Mouse (Mus musculus) heart, embryonic 15.5 days (tissue): Measurements from ENCODE around the gene Igfbp7. TPM values are rescaled to one million over a fixed set of nuclear protein-coding genes. Genes with fewer than 3 reads are reported as not detected.

Experiments used
- ATAC-seq: fragments of 200-750 bp; cut with Nextera tagmentation; replicated peaks from 2 replicates; pipeline ENCODE4 v1.8.0; 2017; ENCODE audit warnings: low read depth, moderate TSS enrichment; ENCODE audit not compliant: insufficient number of reproducible peaks, insufficient read depth, low FRiP score
- H3K27ac ChIP-seq: fragments of 300-500 bp; sonication (generic); 2 replicates; pipeline ENCODE4 v1.5.1; 2015; ENCODE audit warnings: mild to moderate bottlenecking, inconsistent platforms
- H3K27me3 ChIP-seq: fragments of 300-500 bp; sonication (generic); 2 replicates; pipeline ENCODE4 v1.6.1; 2015; ENCODE audit warnings: inconsistent platforms
- H3K36me3 ChIP-seq: fragments of 300-500 bp; sonication (generic); 2 replicates; pipeline ENCODE4 v1.6.1; 2015; ENCODE audit warnings: mild to moderate bottlenecking, inconsistent platforms
- H3K4me1 ChIP-seq: fragments of 300-500 bp; sonication (generic); replicated peaks from 2 replicates; pipeline ENCODE4 v1.6.1; 2015; ENCODE audit warnings: inconsistent platforms
- H3K4me2 ChIP-seq: fragments of 300-500 bp; sonication (generic); 2 replicates; pipeline ENCODE4 v1.6.1; 2015; ENCODE audit warnings: inconsistent platforms, mild to moderate bottlenecking, moderate library complexity
- H3K4me3 ChIP-seq: fragments of 300-500 bp; sonication (generic); 2 replicates; pipeline ENCODE4 v1.5.1; 2015; ENCODE audit warnings: mild to moderate bottlenecking, inconsistent platforms
- H3K9ac ChIP-seq: fragments of 300-500 bp; sonication (generic); 2 replicates; pipeline ENCODE4 v1.6.1; 2015; ENCODE audit warnings: mild to moderate bottlenecking, inconsistent platforms
- H3K9me3 ChIP-seq: fragments of 300-500 bp; sonication (generic); replicated peaks from 2 replicates; pipeline ENCODE4 v1.6.1; 2016; ENCODE audit warnings: inconsistent platforms
- WGBS: fragments of 180-500 bp; shearing (Covaris S2); methylation state at CpG from one replicate; pipeline ENCODE4 v1.1.7; 2015; ENCODE audit warnings: mixed read lengths; 5-methylcytosine and 5-hydroxymethylcytosine counted together
- polyA plus RNA-seq: library from polyadenylated mRNA; unstranded; fragments of >200 nt; fragmentation: Nextera tagmentation; extraction: Ambion mirVana; gene quantifications from 2 replicates; pipeline ENCODE4 v1.2.1, GENCODE M21; 2015

Igfbp7 gene
- polyA plus RNA-seq: 74.2 and 78.7 TPM in 2 replicates

- 5% methylated on average over 79 of the region's 101 CpGs for WGBS
- peak within 1 kb of the TSS; percentile 73 for H3K27ac ChIP-seq
- peak within 1 kb of the TSS; percentile 69 for H3K4me3 ChIP-seq
Measured at GRCm38 (mm10) chr5:77407341-77408298, at the start of gene Igfbp7. Gene Igfbp7 (minus strand): TSS chr5:77408041.

GRCm38 (mm10) chr5:77452103-77452502, 44.3 kb upstream of the Igfbp7 start:
- no peak overlapping the region for H3K27ac ChIP-seq
- H3K4me1 ChIP-seq: no peaks in the 10 kb centered on the region
- H3K4me2 ChIP-seq: no peak overlapping the region
- no peaks in the 10 kb centered on the region for H3K27me3 ChIP-seq
- H3K4me3 ChIP-seq: no peak overlapping the region
- WGBS: 66% methylated on average over 6 of the region's 6 CpGs
- no peak for ATAC-seq
- no peak overlapping the region for H3K9ac ChIP-seq
- no peaks in the 10 kb centered on the region for H3K36me3 ChIP-seq
- H3K9me3 ChIP-seq: no peaks in the 10 kb centered on the region

More at GRCm38 (mm10) chr5:77407341-77408298, at the start of gene Igfbp7:
- ATAC-seq: peak; percentile 84
- H3K9ac ChIP-seq: peak within 1 kb of the TSS; percentile 60
- no peaks in the 10 kb centered on the region for H3K36me3 ChIP-seq
- H3K4me2 ChIP-seq: peak within 1 kb of the TSS; percentile 99
- H3K9me3 ChIP-seq: no peaks in the 10 kb centered on the region
- H3K4me1 ChIP-seq: peaks cover 15% of the 10 kb centered on the region
- peaks cover 17% of the 10 kb centered on the region; the same call in 1 of the 2 replicates for H3K27me3 ChIP-seq

- H3K4me3 ChIP-seq: no peak overlapping the region
- no peak overlapping the region for H3K4me2 ChIP-seq
- no peaks in the 10 kb centered on the region for H3K27me3 ChIP-seq
- H3K9ac ChIP-seq: no peak overlapping the region
- no peak for ATAC-seq
- no peaks in the 10 kb centered on the region for H3K9me3 ChIP-seq
- H3K27ac ChIP-seq: no peak overlapping the region
- WGBS: 84% methylated on average over 7 of the region's 7 CpGs
- H3K36me3 ChIP-seq: no peaks in the 10 kb centered on the region
- no peaks in the 10 kb centered on the region for H3K4me1 ChIP-seq
Measured at GRCm38 (mm10) chr5:77449531-77449930, 41.7 kb upstream of the Igfbp7 start.

GRCm38 (mm10) chr5:77445431-77445830, 37.6 kb upstream of the Igfbp7 start:
- ATAC-seq: no peak
- Histone ChIP-seq H3K4me1 (no peaks in the 10 kb centered on the region), H3K27me3 (no peaks in the 10 kb centered on the region), H3K27ac (no peak overlapping the region), H3K9me3 (no peaks in the 10 kb centered on the region), H3K36me3 (no peaks in the 10 kb centered on the region), H3K4me3 (no peak overlapping the region), H3K4me2 (no peak overlapping the region), H3K9ac (no peak overlapping the region)
- 84% methylated on average over 4 of the region's 4 CpGs for WGBS

- no peak overlapping the region for H3K4me2 ChIP-seq
- ATAC-seq: no peak
- H3K27me3 ChIP-seq: no peaks in the 10 kb centered on the region
- no peak overlapping the region for H3K4me3 ChIP-seq
- no peaks in the 10 kb centered on the region for H3K36me3 ChIP-seq
- no peak overlapping the region for H3K27ac ChIP-seq
- 83% methylated on average over 8 of the region's 8 CpGs for WGBS
- no peak overlapping the region for H3K9ac ChIP-seq
- H3K9me3 ChIP-seq: no peaks in the 10 kb centered on the region
- no peaks in the 10 kb centered on the region for H3K4me1 ChIP-seq
Measured at GRCm38 (mm10) chr5:77443889-77444573, 36.2 kb upstream of the Igfbp7 start.

- no peaks in the 10 kb centered on the region for H3K4me1 ChIP-seq
- H3K36me3 ChIP-seq: no peaks in the 10 kb centered on the region
- WGBS: 78% methylated on average over 15 of the region's 15 CpGs
- no peak overlapping the region for H3K27ac ChIP-seq
- no peak overlapping the region for H3K4me3 ChIP-seq
- H3K4me2 ChIP-seq: no peak overlapping the region
- H3K9me3 ChIP-seq: no peaks in the 10 kb centered on the region
- ATAC-seq: no peak
- no peak overlapping the region for H3K9ac ChIP-seq
- no peaks in the 10 kb centered on the region for H3K27me3 ChIP-seq
Measured at GRCm38 (mm10) chr5:77442856-77443623, 35.2 kb upstream of the Igfbp7 start.

- no peaks in the 10 kb centered on the region for H3K9me3 ChIP-seq
- 71% methylated on average over 3 of the region's 4 CpGs for WGBS
- no peaks in the 10 kb centered on the region for H3K4me1 ChIP-seq
- no peak overlapping the region for H3K4me2 ChIP-seq
- no peak for ATAC-seq
- H3K27ac ChIP-seq: no peak overlapping the region
- no peak overlapping the region for H3K9ac ChIP-seq
- H3K36me3 ChIP-seq: no peaks in the 10 kb centered on the region
- H3K27me3 ChIP-seq: no peaks in the 10 kb centered on the region
- no peak overlapping the region for H3K4me3 ChIP-seq
Measured at GRCm38 (mm10) chr5:77436308-77436707, 28.5 kb upstream of the Igfbp7 start.

- Histone ChIP-seq H3K36me3 (no peaks in the 10 kb centered on the region), H3K9ac (no peak overlapping the region), H3K27me3 (no peaks in the 10 kb centered on the region), H3K27ac (no peak overlapping the region), H3K4me1 (no peaks in the 10 kb centered on the region), H3K4me3 (no peak overlapping the region), H3K4me2 (no peak overlapping the region), H3K9me3 (no peaks in the 10 kb centered on the region)
- no peak for ATAC-seq
- 65% methylated on average over 11 of the region's 11 CpGs for WGBS
Measured at GRCm38 (mm10) chr5:77434060-77434459, 26.2 kb upstream of the Igfbp7 start.

GRCm38 (mm10) chr5:77433561-77433960, 25.7 kb upstream of the Igfbp7 start:
- Histone ChIP-seq H3K9me3 (no peaks in the 10 kb centered on the region), H3K9ac (no peak overlapping the region), H3K27ac (no peak overlapping the region), H3K4me1 (no peaks in the 10 kb centered on the region), H3K4me3 (no peak overlapping the region), H3K36me3 (no peaks in the 10 kb centered on the region), H3K27me3 (no peaks in the 10 kb centered on the region), H3K4me2 (no peak overlapping the region)
- WGBS: 52% methylated on average over 9 of the region's 9 CpGs
- ATAC-seq: no peak

GRCm38 (mm10) chr5:77433119-77433518, 25.3 kb upstream of the Igfbp7 start:
- no peaks in the 10 kb centered on the region for H3K36me3 ChIP-seq
- H3K27ac ChIP-seq: no peak overlapping the region
- no peaks in the 10 kb centered on the region for H3K27me3 ChIP-seq
- 48% methylated on average over 3 of the region's 3 CpGs for WGBS
- no peak overlapping the region for H3K4me3 ChIP-seq
- H3K4me2 ChIP-seq: no peak overlapping the region
- ATAC-seq: no peak
- H3K4me1 ChIP-seq: no peaks in the 10 kb centered on the region
- H3K9ac ChIP-seq: no peak overlapping the region
- H3K9me3 ChIP-seq: no peaks in the 10 kb centered on the region

- Histone ChIP-seq H3K36me3 (no peaks in the 10 kb centered on the region), H3K9ac (no peak overlapping the region), H3K4me2 (no peak overlapping the region), H3K27me3 (no peaks in the 10 kb centered on the region), H3K4me3 (no peak overlapping the region), H3K4me1 (no peaks in the 10 kb centered on the region), H3K27ac (no peak overlapping the region), H3K9me3 (no peaks in the 10 kb centered on the region)
- 69% methylated on average over 2 of the region's 2 CpGs for WGBS
- ATAC-seq: no peak
Measured at GRCm38 (mm10) chr5:77432446-77432845, 24.6 kb upstream of the Igfbp7 start.
